Mouse (Mus musculus) kidney, adult 2 months (tissue): Measurements from ENCODE around the gene Fmn2. TPM values are rescaled to one million over a fixed set of nuclear protein-coding genes. Genes with fewer than 3 reads are reported as not detected.

ENCODE experiments used
- DNase-seq: peaks from one replicate; pipeline ENCODE4 v3.0.0; 2021
- H3K27ac ChIP-seq: fragments of 200-500 bp; 2 replicates; pipeline ENCODE4 v1.5.1; 2012; ENCODE audit warnings: low read depth, low read length, control low read depth, inconsistent platforms; ENCODE audit not compliant: insufficient read depth
- H3K27me3 ChIP-seq: fragments of 200-500 bp; replicated peaks from 2 replicates; pipeline ENCODE4 v1.6.1; 2012; ENCODE audit warnings: mild to moderate bottlenecking, moderate library complexity, low read length, inconsistent platforms; ENCODE audit not compliant: control insufficient read depth, insufficient read depth
- H3K36me3 ChIP-seq: fragments of 200-500 bp; 2 replicates; pipeline ENCODE4 v1.6.1; 2012; ENCODE audit warnings: mild to moderate bottlenecking, moderate library complexity, low read length, inconsistent platforms; ENCODE audit not compliant: control insufficient read depth, insufficient read depth
- H3K4me1 ChIP-seq: fragments of 200-500 bp; 2 replicates; pipeline ENCODE4 v1.6.1; 2011; ENCODE audit warnings: low read length; ENCODE audit not compliant: control insufficient read depth, insufficient read depth
- H3K4me3 ChIP-seq: fragments of 200-500 bp; 2 replicates; pipeline ENCODE4 v1.5.1; 2011; ENCODE audit warnings: mild to moderate bottlenecking, low read depth, low read length, control low read depth; ENCODE audit not compliant: insufficient read depth
- CTCF ChIP-seq: fragments of 200-500 bp; conservative IDR thresholded peaks from 2 replicates; pipeline ENCODE4 v1.5.1; 2011; ENCODE audit warnings: low read depth, mild to moderate bottlenecking, control low read depth, low read length, moderate library complexity, mixed read lengths; ENCODE audit not compliant: insufficient read depth, insufficient read length
- POLR2A ChIP-seq: fragments of 200-500 bp; IDR thresholded peaks from one replicate; pipeline ENCODE4 v1.6.1; 2011; ENCODE audit warnings: low read depth, low read length, control low read depth
- WGBS: fragments of 180-500 bp; shearing (Covaris S2); methylation state at CpG from one replicate; pipeline ENCODE4 v1.1.7; 2018; 5-methylcytosine and 5-hydroxymethylcytosine counted together
- polyA plus RNA-seq: library from polyadenylated mRNA; depleted of rRNA; stranded (reverse); fragments of >200 nt; gene quantifications from 2 replicates; pipeline ENCODE4 v1.2.3, GENCODE M21; 2012

Gene Fmn2
- polyA plus RNA-seq, 1 experiment = 0.06 TPM

GRCm38 (mm10) chr1:174523512-174523828, 21.8 kb downstream of the Fmn2 start:
- H3K4me3 ChIP-seq = no peak overlapping the region
- DNase-seq = no peak
- no peaks in the 10 kb centered on the region for H3K36me3 ChIP-seq
- 85% methylated on average over 1 of the region's 1 CpGs for WGBS
- TF ChIP-seq POLR2A (no peak), CTCF (no peak)
- H3K27ac ChIP-seq = no peak overlapping the region
- no peaks in the 10 kb centered on the region for H3K27me3 ChIP-seq
- no peaks in the 10 kb centered on the region for H3K4me1 ChIP-seq

- no peak overlapping the region for H3K4me3 ChIP-seq
- no peak overlapping the region for H3K27ac ChIP-seq
- no peak for DNase-seq
- no peak for TF ChIP-seq POLR2A
- TF ChIP-seq CTCF = no peak
- 25% methylated on average over 11 of the region's 11 CpGs for WGBS
- no peaks in the 10 kb centered on the region for H3K27me3 ChIP-seq
- H3K4me1 ChIP-seq = no peaks in the 10 kb centered on the region
- H3K36me3 ChIP-seq = no peaks in the 10 kb centered on the region
These were observed 35.3 kb downstream of the Fmn2 start for GRCm38 (mm10) chr1:174536742-174537453.

GRCm38 (mm10) chr1:174537491-174537890, 35.9 kb downstream of the Fmn2 start:
- no peak overlapping the region for H3K4me3 ChIP-seq
- H3K27ac ChIP-seq = no peak overlapping the region
- no peaks in the 10 kb centered on the region for H3K27me3 ChIP-seq
- DNase-seq = no peak
- H3K4me1 ChIP-seq = no peaks in the 10 kb centered on the region
- H3K36me3 ChIP-seq = no peaks in the 10 kb centered on the region
- no peak for TF ChIP-seq CTCF
- no peak for TF ChIP-seq POLR2A
- WGBS = 78% methylated on average over 3 of the region's 3 CpGs

GRCm38 (mm10) chr1:174548291-174548690, 46.7 kb downstream of the Fmn2 start:
- TF ChIP-seq CTCF (no peak), POLR2A (no peak)
- H3K36me3 ChIP-seq = no peaks in the 10 kb centered on the region
- H3K27me3 ChIP-seq = no peaks in the 10 kb centered on the region
- H3K4me3 ChIP-seq = no peak overlapping the region
- H3K27ac ChIP-seq = no peak overlapping the region
- H3K4me1 ChIP-seq = no peaks in the 10 kb centered on the region
- DNase-seq = no peak
- 80% methylated on average over 5 of the region's 5 CpGs for WGBS

- no peak overlapping the region for H3K27ac ChIP-seq
- no peaks in the 10 kb centered on the region for H3K4me1 ChIP-seq
- H3K36me3 ChIP-seq = no peaks in the 10 kb centered on the region
- no peak for TF ChIP-seq POLR2A
- TF ChIP-seq CTCF = peak; percentile 71
- 25% methylated on average over 2 of the region's 2 CpGs for WGBS
- no peaks in the 10 kb centered on the region for H3K27me3 ChIP-seq
- H3K4me3 ChIP-seq = no peak overlapping the region
- DNase-seq = peak; percentile 16
These were observed 51.8 kb downstream of the Fmn2 start for GRCm38 (mm10) chr1:174553272-174554007.

- Histone ChIP-seq H3K36me3 (no peaks in the 10 kb centered on the region), H3K4me1 (no peaks in the 10 kb centered on the region), H3K4me3 (no peak overlapping the region), H3K27me3 (no peaks in the 10 kb centered on the region), H3K27ac (no peak overlapping the region)
- 71% methylated on average over 3 of the region's 3 CpGs for WGBS
- DNase-seq = no peak
- TF ChIP-seq POLR2A (no peak), CTCF (no peak)
These were observed 53.8 kb downstream of the Fmn2 start for GRCm38 (mm10) chr1:174555412-174555811.

- WGBS = 24% methylated on average over 4 of the region's 4 CpGs
- no peak overlapping the region for H3K27ac ChIP-seq
- no peak for DNase-seq
- H3K36me3 ChIP-seq = no peaks in the 10 kb centered on the region
- no peaks in the 10 kb centered on the region for H3K27me3 ChIP-seq
- no peak overlapping the region for H3K4me3 ChIP-seq
- TF ChIP-seq POLR2A (no peak), CTCF (no peak)
- no peaks in the 10 kb centered on the region for H3K4me1 ChIP-seq
These were observed 55.6 kb downstream of the Fmn2 start for GRCm38 (mm10) chr1:174557211-174557610.
